Mouse (Mus musculus) neural tube, embryonic 12.5 days (tissue): Measurements from ENCODE around the gene Ncan. TPM values are rescaled to one million over a fixed set of nuclear protein-coding genes. Genes with fewer than 3 reads are reported as not detected.
A peak's percentile ranks its signal among the peaks of the same experiment; 100 is the strongest.

Source experiments
- ATAC-seq: fragments of 200-750 bp; cut with Nextera tagmentation; 2 replicates; pipeline ENCODE4 v1.8.0; 2017; ENCODE audit warnings: low read depth, mild to moderate bottlenecking, moderate TSS enrichment, moderate library complexity; ENCODE audit not compliant: low FRiP score
- H3K27ac ChIP-seq: fragments of 300-500 bp; sonication (generic); 2 replicates; pipeline ENCODE4 v1.5.1; 2016
- H3K27me3 ChIP-seq: fragments of 300-500 bp; sonication (generic); replicated peaks from 2 replicates; pipeline ENCODE4 v1.6.1; 2016; ENCODE audit warnings: mild to moderate bottlenecking
- H3K36me3 ChIP-seq: fragments of 300-500 bp; sonication (generic); 2 replicates; pipeline ENCODE4 v1.6.1; 2016; ENCODE audit warnings: mild to moderate bottlenecking
- H3K4me1 ChIP-seq: fragments of 300-500 bp; sonication (generic); 2 replicates; pipeline ENCODE4 v1.6.1; 2016
- H3K4me2 ChIP-seq: fragments of 300-500 bp; sonication (generic); replicated peaks from 2 replicates; pipeline ENCODE4 v1.6.1; 2016; ENCODE audit warnings: mild to moderate bottlenecking
- H3K4me3 ChIP-seq: fragments of 300-500 bp; sonication (generic); 2 replicates; pipeline ENCODE4 v1.5.1; 2016
- H3K9ac ChIP-seq: fragments of 300-500 bp; sonication (generic); 2 replicates; pipeline ENCODE4 v1.6.1; 2016; ENCODE audit warnings: mild to moderate bottlenecking
- H3K9me3 ChIP-seq: fragments of 300-500 bp; sonication (generic); 2 replicates; pipeline ENCODE4 v1.6.1; 2016; ENCODE audit warnings: mild to moderate bottlenecking
- WGBS: fragments of 180-500 bp; shearing (Covaris S2); methylation state at CpG from one replicate; pipeline ENCODE4 v1.1.7; 2016; 5-methylcytosine and 5-hydroxymethylcytosine counted together
- polyA plus RNA-seq: library from polyadenylated mRNA; unstranded; fragments of >200 nt; fragmentation: Nextera tagmentation; extraction: Ambion mirVana; gene quantifications from 2 replicates; pipeline ENCODE4 v1.2.1, GENCODE M21; 2016

Ncan gene
- polyA plus RNA-seq, 1 experiment from 2014 or later = 93.9 TPM

DNA sequence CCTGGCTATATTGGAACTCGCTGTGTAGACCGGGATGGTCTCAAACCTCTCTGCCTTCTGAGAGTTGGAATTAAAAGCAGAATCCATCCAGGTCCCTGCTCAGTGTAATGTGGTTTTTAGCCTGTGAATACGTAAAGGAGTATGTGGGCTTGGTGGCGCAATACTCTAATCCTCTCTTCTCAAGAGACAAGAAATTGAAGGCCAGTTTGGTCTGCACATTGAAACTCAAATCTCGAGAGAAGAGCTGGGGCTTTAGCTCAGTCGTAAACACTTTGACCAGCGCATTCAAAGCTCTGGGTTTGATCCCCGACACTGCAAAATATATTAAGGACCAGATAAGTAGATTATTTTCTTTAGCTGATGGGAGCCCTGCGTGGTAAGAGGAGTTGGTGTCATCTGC, 19.3 kb upstream of the Ncan start:
- Histone ChIP-seq H3K4me1 (peaks cover 23% of the 10 kb centered on the region), H3K4me2 (peak overlapping the region; percentile 84), H3K4me3 (peak overlapping the region; percentile 80), H3K36me3 (peaks cover 47% of the 10 kb centered on the region), H3K27me3 (no peaks in the 10 kb centered on the region), H3K27ac (peak overlapping the region; percentile 38), H3K9me3 (no peaks in the 10 kb centered on the region), H3K9ac (peak overlapping the region; percentile 81)
- 14% methylated on average over 9 of the region's 9 CpGs for WGBS
- ATAC-seq = no peak

- ATAC-seq = peak; percentile 97
- no peaks in the 10 kb centered on the region for H3K27me3 ChIP-seq
- H3K36me3 ChIP-seq = peaks cover 47% of the 10 kb centered on the region
- peak within 1 kb of the TSS; percentile 84 for H3K4me2 ChIP-seq
- peak within 1 kb of the TSS; percentile 38 for H3K27ac ChIP-seq
- H3K9ac ChIP-seq = peak within 1 kb of the TSS; percentile 81
- H3K4me1 ChIP-seq = peaks cover 23% of the 10 kb centered on the region
- WGBS = under 1% methylated on average over 46 of the region's 46 CpGs
- H3K9me3 ChIP-seq = no peaks in the 10 kb centered on the region
- peak within 1 kb of the TSS; percentile 80 for H3K4me3 ChIP-seq
Measured at GRCm38 (mm10) chr8:70139026-70139857, 18.6 kb upstream of the Ncan start, which contains the start of the genes Rfxank, Borcs8 and Mef2b. Rfxank (minus strand) TSS chr8:70139154. Borcs8 (plus strand) TSS chr8:70139499. Mef2b (plus strand) TSS chr8:70139711.

GRCm38 (mm10) chr8:70137890-70138289, 17.2 kb upstream of the Ncan start:
- H3K36me3 ChIP-seq = peaks cover 49% of the 10 kb centered on the region
- peaks cover 23% of the 10 kb centered on the region for H3K4me1 ChIP-seq
- H3K27ac ChIP-seq = no peak overlapping the region
- WGBS = 82% methylated on average over 4 of the region's 4 CpGs
- H3K4me3 ChIP-seq = no peak overlapping the region
- no peak for ATAC-seq
- no peaks in the 10 kb centered on the region for H3K9me3 ChIP-seq
- H3K4me2 ChIP-seq = peak overlapping the region; percentile 84
- H3K27me3 ChIP-seq = no peaks in the 10 kb centered on the region
- H3K9ac ChIP-seq = no peak overlapping the region

DNA sequence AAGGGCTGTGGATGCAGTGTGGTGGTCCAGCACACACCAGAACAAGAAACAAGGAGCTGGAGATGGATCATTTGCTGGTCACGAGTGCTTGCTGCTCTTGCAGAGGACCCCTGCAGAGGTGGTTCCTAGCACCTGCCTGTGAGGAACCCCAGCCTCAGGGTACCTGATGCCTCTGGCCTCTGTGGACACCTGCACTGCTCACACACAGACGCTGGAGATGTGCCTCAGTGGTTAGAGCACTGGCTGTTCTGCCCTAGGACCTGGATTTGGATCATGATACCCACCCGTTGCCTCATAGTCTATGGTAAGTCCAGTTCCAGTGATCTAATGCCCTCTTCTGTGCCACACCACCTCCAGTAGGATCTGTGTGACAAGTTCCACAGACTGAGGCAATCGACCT, 15.9 kb upstream of the Ncan start:
- ATAC-seq = no peak
- no peak overlapping the region for H3K4me2 ChIP-seq
- no peak overlapping the region for H3K4me3 ChIP-seq
- H3K9me3 ChIP-seq = no peaks in the 10 kb centered on the region
- H3K4me1 ChIP-seq = peaks cover 27% of the 10 kb centered on the region
- no peak overlapping the region for H3K9ac ChIP-seq
- no peaks in the 10 kb centered on the region for H3K27me3 ChIP-seq
- peaks cover 43% of the 10 kb centered on the region for H3K36me3 ChIP-seq
- no peak overlapping the region for H3K27ac ChIP-seq
- WGBS = 89% methylated on average over 4 of the region's 4 CpGs

- no peak for ATAC-seq
- Histone ChIP-seq H3K9ac (no peak overlapping the region), H3K4me2 (no peak overlapping the region), H3K4me1 (peaks cover 23% of the 10 kb centered on the region), H3K36me3 (peaks cover 43% of the 10 kb centered on the region), H3K27me3 (no peaks in the 10 kb centered on the region), H3K9me3 (no peaks in the 10 kb centered on the region), H3K27ac (no peak overlapping the region), H3K4me3 (no peak overlapping the region)
- WGBS = 96% methylated on average over 9 of the region's 9 CpGs
Measured at GRCm38 (mm10) chr8:70134931-70135330, 14.3 kb upstream of the Ncan start.

DNA sequence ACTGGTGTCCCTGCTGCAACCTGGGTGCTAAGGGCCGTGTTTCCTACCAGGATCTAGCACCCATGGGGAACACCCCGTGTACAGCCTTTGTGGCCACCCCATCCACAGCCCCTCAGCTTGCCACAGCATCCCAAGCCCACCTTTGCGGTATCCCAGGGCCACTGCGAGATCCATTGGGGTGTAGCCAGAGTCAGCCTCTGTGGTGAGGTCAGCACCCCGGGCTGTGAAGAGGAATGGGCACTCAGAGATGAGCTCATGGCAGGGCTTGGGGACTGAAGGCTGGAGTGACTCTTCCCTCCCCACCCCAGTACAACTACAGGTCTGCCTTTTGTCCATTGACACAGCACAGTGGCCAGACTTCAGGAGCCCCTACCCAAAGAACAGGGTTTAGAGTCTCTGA, 13.4 kb upstream of the Ncan start:
- Histone ChIP-seq H3K9ac (no peak overlapping the region), H3K36me3 (peaks cover 43% of the 10 kb centered on the region), H3K4me3 (no peak overlapping the region), H3K4me1 (peaks cover 23% of the 10 kb centered on the region), H3K4me2 (no peak overlapping the region), H3K27ac (no peak overlapping the region), H3K27me3 (no peaks in the 10 kb centered on the region), H3K9me3 (no peaks in the 10 kb centered on the region)
- no peak for ATAC-seq
- WGBS = 93% methylated on average over 5 of the region's 5 CpGs

- H3K36me3 ChIP-seq = peaks cover 38% of the 10 kb centered on the region
- H3K9me3 ChIP-seq = no peaks in the 10 kb centered on the region
- peak; percentile 84 for ATAC-seq
- H3K27me3 ChIP-seq = no peaks in the 10 kb centered on the region
- H3K27ac ChIP-seq = no peak within 1 kb of the TSS
- 2% methylated on average over 37 of the region's 37 CpGs for WGBS
- peak within 1 kb of the TSS; percentile 72 for H3K4me3 ChIP-seq
- peaks cover 12% of the 10 kb centered on the region for H3K4me1 ChIP-seq
- peak within 1 kb of the TSS; percentile 70 for H3K9ac ChIP-seq
- peak within 1 kb of the TSS; percentile 87 for H3K4me2 ChIP-seq
Measured at GRCm38 (mm10) chr8:70131166-70131883, 10.7 kb upstream of the Ncan start, which contains the start of gene Nr2c2ap. Nr2c2ap (plus strand) TSS chr8:70131333.

DNA sequence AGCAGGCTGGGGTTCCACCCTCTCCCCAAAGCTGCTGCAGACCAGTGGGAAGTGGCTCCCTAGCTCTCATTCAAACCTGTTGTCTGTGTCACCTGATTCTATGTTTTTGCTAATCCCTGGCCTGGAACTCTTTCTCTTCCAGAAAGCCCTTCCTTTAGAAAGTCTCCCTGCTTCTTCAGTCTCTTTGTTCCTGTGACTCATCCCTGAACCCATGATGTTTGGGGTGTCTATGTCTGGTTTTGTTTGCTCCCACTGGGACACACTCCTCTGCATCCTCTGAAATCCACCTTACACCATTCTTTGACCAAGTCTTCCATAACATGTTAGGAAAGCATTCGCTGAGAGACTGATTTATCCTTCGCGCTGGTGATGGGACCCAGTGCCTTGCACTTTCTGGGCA, 9.4 kb upstream of the Ncan start:
- no peak overlapping the region for H3K4me3 ChIP-seq
- no peak overlapping the region for H3K27ac ChIP-seq
- no peaks in the 10 kb centered on the region for H3K9me3 ChIP-seq
- H3K9ac ChIP-seq = no peak overlapping the region
- 84% methylated on average over 3 of the region's 3 CpGs for WGBS
- ATAC-seq = no peak
- no peak overlapping the region for H3K4me2 ChIP-seq
- peaks cover 26% of the 10 kb centered on the region for H3K36me3 ChIP-seq
- H3K27me3 ChIP-seq = no peaks in the 10 kb centered on the region
- H3K4me1 ChIP-seq = peaks cover 12% of the 10 kb centered on the region

- Histone ChIP-seq H3K4me1 (peaks cover 12% of the 10 kb centered on the region), H3K36me3 (peaks cover 20% of the 10 kb centered on the region), H3K9ac (no peak overlapping the region), H3K9me3 (no peaks in the 10 kb centered on the region), H3K4me2 (no peak overlapping the region), H3K4me3 (no peak overlapping the region), H3K27me3 (no peaks in the 10 kb centered on the region), H3K27ac (no peak overlapping the region)
- 69% methylated on average over 9 of the region's 9 CpGs for WGBS
- no peak for ATAC-seq
Measured at GRCm38 (mm10) chr8:70129309-70129952, 8.8 kb upstream of the Ncan start.

DNA sequence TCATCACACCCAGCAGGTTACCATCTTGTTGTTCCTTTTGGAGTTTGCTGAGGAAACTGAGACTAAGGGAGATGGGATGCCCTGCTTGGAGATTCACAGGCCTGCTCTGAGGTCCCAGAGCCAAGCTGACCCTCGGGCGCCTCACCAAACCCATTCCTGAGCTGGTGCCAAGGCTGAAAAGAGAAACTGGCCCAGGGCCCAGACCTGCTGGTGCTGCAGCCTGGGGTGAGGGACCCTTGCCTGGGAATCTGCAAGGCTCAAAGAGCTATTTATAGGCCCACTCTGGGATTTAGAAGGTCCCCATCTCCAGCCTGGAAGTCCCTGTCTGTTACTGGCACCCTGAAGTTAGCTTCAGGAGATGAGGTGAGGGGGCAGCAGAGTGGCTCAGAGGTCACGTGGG, 7.8 kb upstream of the Ncan start:
- Histone ChIP-seq H3K9ac (no peak overlapping the region), H3K27ac (no peak overlapping the region), H3K36me3 (peaks cover 10% of the 10 kb centered on the region), H3K4me3 (no peak overlapping the region), H3K4me2 (no peak overlapping the region), H3K4me1 (peaks cover 12% of the 10 kb centered on the region), H3K27me3 (0 out of 2 replicates have a peak, but pooled peaks cover 6% of the 10 kb centered on the region), H3K9me3 (no peaks in the 10 kb centered on the region)
- no peak for ATAC-seq
- WGBS = 86% methylated on average over 3 of the region's 3 CpGs

DNA sequence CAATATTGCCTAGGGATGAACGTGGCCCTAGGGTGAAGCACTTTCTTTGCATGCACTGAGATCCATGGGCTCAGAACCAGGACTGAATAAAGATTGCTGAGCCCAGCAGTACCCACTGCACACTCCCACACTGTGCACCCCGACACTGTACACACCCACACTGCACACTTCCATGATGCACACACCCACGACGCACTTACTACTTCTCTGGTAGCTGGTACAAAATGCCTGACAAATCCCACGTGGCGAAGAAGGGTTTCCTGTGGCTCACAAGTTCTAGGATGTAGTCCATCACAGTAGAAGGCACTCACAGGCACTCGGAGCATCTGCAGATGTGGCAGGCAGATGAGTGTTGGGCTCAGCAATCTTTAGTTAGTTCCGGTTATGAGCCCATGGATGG, 4.3 kb upstream of the Ncan start:
- ATAC-seq = no peak
- Histone ChIP-seq H3K4me2 (no peak overlapping the region), H3K4me3 (no peak overlapping the region), H3K9me3 (no peaks in the 10 kb centered on the region), H3K9ac (no peak overlapping the region), H3K27me3 (0 out of 2 replicates have a peak, but pooled peaks cover 6% of the 10 kb centered on the region), H3K4me1 (peaks cover 4% of the 10 kb centered on the region; the same call in 1 of the 2 replicates), H3K36me3 (no peaks in the 10 kb centered on the region), H3K27ac (no peak overlapping the region)
- WGBS = 67% methylated on average over 8 of the region's 8 CpGs

- WGBS = 52% methylated on average over 2 of the region's 2 CpGs
- H3K27ac ChIP-seq = no peak overlapping the region
- no peaks in the 10 kb centered on the region for H3K9me3 ChIP-seq
- H3K4me3 ChIP-seq = no peak overlapping the region
- H3K9ac ChIP-seq = no peak overlapping the region
- no peaks in the 10 kb centered on the region for H3K36me3 ChIP-seq
- no peak for ATAC-seq
- peaks cover 12% of the 10 kb centered on the region for H3K4me1 ChIP-seq
- H3K27me3 ChIP-seq = 0 out of 2 replicates have a peak, but pooled peaks cover 6% of the 10 kb centered on the region
- H3K4me2 ChIP-seq = no peak overlapping the region
Measured at GRCm38 (mm10) chr8:70122863-70123262, 2.2 kb upstream of the Ncan start.
